Mouse (Mus musculus) forelimb bud, embryonic 11.5 days (tissue): Measurements from ENCODE around the gene Elf2.
"Not testable (repeated sequence)": the region's sequence is repeated elsewhere in the genome, so short reads cannot be mapped to it uniquely, and the experiment has no call there.

ENCODE experiments used
- DNase-seq: peaks from one replicate; pipeline ENCODE4 v3.0.0-alpha.2; 2012; ENCODE audit warnings: low read depth, low spot score

Gene Elf2

DNA sequence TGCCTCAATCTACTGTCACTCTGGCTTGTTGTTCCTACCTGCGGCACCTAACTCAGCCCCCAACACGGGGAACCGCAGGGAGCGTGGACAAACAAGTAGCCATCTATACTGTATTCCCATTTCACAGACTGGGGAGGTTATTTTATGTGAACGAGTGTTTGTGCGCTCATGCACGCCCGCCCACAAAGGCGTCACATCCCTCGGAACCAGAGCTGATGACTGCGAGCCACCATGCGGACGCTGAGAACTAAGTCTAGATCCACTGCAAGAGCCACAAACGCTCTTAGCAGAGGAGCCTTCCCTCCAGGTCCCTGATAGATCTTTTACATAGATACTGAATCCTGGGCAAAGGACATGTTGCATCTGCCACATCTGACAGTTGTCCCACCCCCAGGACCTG is 10.4 kb downstream of the Elf2 start:
- no peak for DNase-seq

DNA sequence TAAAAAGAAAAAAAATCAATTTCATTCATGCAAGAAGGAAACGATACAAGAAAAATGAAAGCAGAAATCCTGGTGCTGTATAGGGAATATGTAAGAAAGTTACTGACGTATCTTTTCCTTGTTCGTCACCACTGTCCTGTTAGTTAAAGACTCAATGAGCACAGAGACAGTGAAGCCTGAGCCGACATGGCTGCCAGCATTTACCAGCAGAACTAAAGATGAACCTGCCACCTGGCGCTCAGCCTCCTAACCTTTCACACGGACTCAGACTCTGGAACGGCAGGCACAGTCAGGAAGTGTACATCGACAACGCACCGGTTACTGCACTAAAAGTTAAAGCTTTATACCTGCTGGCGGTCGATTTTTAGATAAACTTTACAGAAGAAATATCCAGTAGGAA is 11.9 kb downstream of the Elf2 start:
- DNase-seq = no peak

DNA sequence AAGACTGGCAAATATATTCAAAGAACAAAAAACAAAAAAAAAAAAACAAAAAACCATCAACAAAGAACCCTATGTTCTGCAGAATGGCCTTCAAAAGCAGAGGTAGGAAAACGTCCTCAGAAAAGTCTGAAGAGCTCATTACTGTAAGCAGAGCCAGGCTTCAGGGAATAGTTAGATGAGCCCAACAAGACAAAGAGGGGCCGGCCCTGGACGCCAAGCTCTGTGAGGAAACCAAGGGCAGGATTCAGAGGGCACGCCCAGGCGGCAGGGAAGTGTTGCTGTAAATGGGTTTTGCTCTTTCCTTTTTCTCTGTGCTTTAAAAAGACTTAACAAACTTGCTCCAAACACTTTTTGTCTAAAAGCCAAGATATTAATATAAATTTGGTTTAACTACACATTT is 12.6 kb downstream of the Elf2 start:
- DNase-seq = no peak

GRCm38 (mm10) chr3:51327429-51327797 is 13.1 kb downstream of the Elf2 start:
- DNase-seq = no peak

GRCm38 (mm10) chr3:51326664-51327428 is 13.6 kb downstream of the Elf2 start:
- DNase-seq = no peak

DNA sequence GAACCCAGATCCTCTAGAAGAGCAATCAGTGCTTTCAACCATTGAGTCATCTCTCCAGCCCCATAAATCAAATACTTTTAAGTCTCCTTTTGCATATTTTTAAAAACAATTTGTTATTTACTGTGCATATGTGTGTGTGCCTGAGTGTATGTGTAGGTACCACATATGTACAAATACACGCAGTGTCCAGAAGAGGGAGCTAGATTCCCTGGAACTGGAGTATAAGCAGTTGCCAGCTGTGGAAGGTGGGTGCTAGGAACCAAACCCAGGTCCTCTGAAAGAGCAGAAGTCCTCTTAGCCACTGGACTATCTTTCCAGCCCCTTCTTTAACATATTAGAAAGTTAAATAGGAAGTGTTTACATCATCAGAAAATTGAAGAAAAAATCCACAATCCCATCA is 15.0 kb downstream of the Elf2 start:
- DNase-seq = no peak

- no peak for DNase-seq
These were observed 17.5 kb downstream of the Elf2 start for GRCm38 (mm10) chr3:51323006-51323405.

DNA sequence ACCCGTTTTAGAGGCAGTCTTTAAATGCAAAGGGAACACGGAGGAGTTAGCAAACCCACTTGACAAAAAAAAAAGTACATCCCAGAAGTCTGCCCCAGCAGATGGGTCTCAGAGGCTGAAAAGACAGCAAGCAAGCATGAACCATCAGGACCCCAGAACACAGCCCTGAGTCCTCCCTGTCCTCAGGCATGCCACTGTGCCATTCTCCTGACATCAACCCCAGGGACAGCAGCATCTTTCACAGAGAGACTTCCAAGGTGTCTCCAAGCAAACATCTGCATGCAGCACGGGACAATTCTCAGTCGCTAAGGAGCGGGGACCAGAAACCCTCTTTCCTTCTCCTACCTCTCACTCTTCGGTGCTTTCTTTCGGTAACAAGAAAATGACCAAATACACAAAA is 18.1 kb downstream of the Elf2 start:
- no peak for DNase-seq

- DNase-seq = no peak
These were observed 19.3 kb downstream of the Elf2 start for GRCm38 (mm10) chr3:51321141-51321540.

DNA sequence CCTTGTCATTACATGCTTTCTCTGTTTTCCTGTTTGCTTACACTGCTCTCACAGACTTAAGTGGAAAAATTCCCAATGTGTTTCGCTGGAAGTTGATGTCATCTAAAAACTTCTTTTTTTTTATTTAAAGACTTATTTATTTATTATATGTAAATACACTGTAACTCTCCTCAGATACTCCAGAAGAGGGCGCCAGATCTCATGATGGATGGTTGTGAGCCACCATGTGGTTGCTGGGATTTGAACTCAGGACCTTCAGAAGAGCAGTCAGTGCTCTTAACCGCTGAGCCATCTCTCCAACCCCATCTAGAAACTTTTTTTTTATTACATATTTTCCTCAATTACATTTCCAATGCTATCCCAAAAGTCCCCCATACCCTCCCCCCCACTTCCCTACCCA is 22.4 kb downstream of the Elf2 start:
- not testable (repeated sequence) for DNase-seq

DNA sequence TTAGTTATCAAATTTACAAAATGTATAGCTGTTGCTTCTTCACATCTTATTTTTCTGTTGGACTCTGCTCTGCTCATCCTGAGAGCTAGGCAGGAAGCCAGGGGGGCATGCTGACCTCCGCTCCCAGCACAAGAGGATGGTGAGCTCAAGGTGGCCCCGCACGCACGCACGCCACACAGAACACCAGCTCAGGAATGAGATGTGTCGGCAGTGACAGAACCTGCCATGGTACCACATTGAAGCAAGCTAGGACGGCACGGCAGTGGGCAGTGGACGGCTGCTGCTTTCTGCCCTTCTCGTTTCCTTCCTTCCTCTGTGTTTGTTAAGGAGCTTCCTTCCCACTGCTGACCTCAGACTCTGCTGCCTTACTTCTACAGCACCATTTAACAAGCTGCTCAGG is 23.6 kb downstream of the Elf2 start:
- DNase-seq = no peak

DNA sequence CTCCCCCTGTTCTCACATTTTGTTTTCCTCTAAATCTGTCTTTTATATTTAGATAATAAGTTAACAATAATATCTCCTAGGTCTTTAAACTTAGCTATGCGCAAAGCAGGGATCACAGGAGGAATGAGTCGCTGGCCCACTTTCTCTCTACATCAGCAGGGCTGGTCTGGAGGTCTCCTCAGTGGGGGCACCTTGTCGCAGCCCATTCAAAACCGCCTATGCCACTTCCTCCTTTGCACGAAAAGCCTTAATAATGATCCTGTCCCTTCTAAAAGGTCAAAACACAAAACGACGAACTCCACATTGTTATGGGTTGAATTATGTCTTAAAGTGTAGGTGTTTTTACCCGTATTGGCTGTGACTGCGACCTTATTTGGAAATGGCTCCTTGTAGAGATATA is 28.8 kb downstream of the Elf2 start:
- no peak for DNase-seq

- DNase-seq = no peak
These were observed 30.4 kb downstream of the Elf2 start for GRCm38 (mm10) chr3:51310098-51310497.

DNA sequence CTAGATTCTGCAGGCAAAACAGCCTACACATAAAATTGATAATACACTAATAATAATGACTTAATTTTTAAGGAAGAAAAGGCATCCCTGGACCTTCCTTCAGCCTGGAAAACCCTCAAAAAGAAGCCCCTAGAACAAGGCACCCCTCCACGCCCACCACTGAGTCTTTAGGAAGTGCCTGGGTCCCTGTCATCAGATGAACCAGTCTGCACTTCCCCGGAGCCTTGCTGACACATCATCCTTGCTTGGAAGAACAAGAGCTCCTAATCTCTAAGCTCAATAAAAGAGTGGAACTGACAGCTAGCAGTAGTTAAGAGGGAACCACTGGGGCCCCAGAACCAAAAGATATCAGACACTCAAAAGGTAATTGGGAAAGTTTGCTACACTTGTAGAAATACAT is 33.8 kb downstream of the Elf2 start:
- no peak for DNase-seq

- no peak for DNase-seq
These were observed 34.5 kb downstream of the Elf2 start for GRCm38 (mm10) chr3:51305961-51306360.

DNA sequence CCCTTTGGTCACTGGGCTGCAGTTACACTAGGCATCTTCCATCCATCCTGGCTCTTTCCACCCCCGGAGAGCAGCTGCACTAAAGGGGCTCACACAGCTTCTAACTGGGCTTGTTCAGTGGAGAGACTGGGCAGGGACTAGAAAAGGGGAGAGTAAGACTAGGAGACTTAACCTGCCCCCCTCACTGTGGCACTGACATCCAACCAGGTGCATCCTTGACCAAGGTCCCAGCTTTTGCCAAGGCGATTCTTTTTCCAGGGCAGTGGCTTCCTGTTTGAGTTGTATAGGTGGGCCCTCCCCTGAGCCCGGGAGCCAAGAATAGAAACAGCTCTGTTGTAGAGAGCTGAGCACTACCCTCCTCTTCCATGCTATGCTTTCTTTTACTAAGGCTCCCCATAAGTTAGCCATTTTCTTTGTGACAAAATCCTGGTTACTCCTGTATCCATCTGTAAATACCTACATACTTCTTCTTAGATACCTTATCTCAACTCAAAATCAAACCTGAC is 37.4 kb downstream of the Elf2 start:
- DNase-seq = no peak

DNA sequence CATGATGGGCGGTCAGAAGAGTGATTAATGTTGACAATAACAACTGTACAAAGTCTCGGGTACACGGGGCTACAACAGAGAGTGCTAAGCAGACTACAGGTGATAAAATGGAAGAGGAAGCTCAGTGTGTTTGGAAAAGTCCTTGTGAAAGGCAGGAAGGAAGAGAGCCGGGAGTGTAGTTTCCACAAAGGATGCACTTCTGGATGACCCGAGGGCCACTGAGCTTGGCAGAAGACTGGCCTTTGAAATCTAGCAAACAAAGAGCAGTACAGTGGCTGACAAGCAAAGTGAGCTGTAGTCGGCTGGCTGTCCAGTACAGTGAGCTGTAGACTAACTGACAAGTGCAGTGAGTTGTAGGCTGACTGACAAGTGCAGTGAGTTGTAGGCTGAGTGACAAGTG is 38.9 kb downstream of the Elf2 start:
- DNase-seq = no peak

GRCm38 (mm10) chr3:51296790-51297189 is 43.7 kb downstream of the Elf2 start:
- DNase-seq = no peak

- no peak for DNase-seq
These were observed 45.2 kb downstream of the Elf2 start for GRCm38 (mm10) chr3:51295225-51295624.

GRCm38 (mm10) chr3:51294251-51294650 is 46.2 kb downstream of the Elf2 start:
- DNase-seq = no peak

DNA sequence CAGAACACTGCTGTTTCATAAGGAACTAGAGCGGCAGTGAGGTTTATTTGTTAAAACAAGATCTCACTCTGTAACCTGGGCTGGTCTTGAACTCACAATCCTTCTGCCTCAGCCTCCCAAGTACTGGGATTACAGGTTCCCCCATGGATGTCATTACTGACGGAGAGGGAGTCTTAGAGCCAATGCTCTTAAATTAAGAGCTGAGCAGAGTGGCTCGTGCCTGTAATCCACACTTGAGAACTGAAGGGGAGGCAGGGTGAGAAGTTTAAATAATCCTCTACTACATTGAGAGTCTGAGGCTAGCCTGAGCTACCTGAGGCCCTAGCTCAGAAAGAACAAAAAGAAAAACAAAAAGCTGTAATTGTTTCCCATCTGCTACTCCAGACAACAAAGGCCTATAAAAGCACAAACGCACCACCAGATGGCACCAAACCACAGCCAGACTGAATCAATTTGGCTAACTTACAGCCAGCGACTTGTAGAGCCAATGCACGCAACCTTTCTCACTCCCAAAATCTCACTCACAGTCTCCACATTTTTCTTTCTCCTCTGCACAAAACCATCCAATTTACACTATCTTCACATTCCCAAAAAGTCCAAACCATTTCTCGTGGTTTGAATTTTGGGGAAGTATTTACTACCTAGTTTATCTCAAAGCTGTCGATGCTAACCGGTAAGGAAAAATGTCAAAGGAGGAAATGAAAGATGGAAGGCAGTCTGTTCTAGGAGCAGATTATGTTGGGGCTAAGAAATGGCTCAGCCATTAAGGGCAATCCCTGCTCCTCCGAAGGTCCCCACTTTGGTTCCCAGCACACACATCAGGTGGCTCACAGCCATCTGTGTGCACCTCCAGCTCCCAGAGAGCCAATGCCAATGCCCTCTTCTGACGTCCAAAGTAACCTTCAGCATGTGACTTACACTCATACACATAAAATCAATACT is 51.3 kb downstream of the Elf2 start:
- peak; percentile 92 for DNase-seq

- no peak for DNase-seq
These were observed 56.1 kb downstream of the Elf2 start for GRCm38 (mm10) chr3:51284375-51284774.

GRCm38 (mm10) chr3:51281727-51282126 is 58.7 kb downstream of the Elf2 start:
- no peak for DNase-seq
